Mouse (Mus musculus): Measurements from ENCODE around the gene Krt88.

DNA sequence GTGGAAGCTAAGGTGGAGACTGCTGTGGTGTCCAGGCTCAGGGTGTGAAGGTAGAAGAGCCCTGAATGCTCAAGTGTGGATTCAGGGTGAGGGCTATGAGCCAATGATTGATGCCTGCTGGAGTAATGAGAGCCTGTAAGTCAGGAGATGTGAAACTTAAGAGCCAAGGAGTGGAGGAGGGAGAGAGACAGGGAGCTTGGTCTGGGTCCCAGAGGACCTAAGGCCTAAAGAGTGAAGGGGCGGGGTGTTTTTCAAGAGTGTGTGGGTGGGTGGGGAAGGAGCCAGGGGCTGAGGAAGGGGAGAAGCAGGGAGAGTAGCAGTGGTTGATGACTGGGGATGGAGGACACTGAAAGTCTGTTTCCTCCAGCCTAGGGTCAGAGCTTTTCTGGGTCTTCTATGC, 36.1 kb downstream of the Krt88 start:
- no peak for TF ChIP-seq CTCF (IDR thresholded peaks at IDR 0.05; ENCODE audit: low read depth)
- no peak for TF ChIP-seq EP300 (IDR thresholded peaks at IDR 0.05; ENCODE audit: low read depth)

All from heart, postnatal 0 days (tissue).